Mouse (Mus musculus) testis, adult 2 months (tissue): ENCODE results near the gene Crtc1.

ENCODE experiments used
- CTCF ChIP-seq: fragments of 200-500 bp; IDR thresholded peaks from 2 replicates; pipeline ENCODE4 v1.5.1; 2012; ENCODE audit warnings: low read depth, mild to moderate bottlenecking, inconsistent platforms, low read length, moderate library complexity; ENCODE audit not compliant: control insufficient read depth, insufficient read depth, insufficient replicate concordance
- POLR2A ChIP-seq: fragments of 200-500 bp; IDR thresholded peaks from 2 replicates; pipeline ENCODE4 v1.6.1; 2012; ENCODE audit warnings: low read depth, mild to moderate bottlenecking, inconsistent platforms, low read length, moderate library complexity; ENCODE audit not compliant: control insufficient read depth

DNA sequence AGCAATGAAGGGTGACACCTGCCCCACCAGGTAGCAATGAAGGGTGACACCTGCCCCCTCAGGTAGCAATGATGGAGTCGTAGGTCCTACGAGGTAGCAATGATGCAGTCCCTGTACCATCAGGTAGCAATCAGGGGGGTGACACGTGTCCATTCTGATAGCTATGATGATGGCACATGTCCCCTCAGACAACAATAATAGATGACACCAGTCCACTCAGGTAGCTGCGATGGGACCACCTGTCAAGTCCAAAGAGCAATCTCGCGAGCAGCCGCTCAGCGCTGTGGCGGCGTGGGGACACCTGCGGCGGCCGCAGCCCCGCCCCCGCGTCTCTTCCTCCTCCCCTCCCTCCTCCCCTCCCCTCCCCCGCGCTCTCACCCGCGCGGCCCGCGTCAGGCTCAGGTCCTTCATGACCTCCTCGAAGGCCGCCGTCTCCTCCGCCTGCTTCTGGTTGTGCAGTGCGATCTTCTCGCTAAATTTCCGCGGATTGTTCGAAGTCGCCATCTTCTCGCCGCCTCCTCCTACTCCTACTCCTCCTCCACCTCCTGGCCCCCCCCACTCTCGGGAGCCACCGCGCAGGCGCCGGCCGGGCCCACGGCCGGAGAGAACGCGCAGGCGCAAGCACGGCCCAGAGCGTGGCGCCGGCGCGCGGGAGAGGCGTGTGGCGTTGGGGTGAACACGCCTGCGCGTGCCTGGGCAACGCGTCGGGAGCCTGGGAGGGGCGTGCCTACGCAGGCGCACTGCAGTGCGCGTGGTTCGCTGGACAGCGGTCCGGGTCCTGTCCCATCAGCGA lies at the start of gene Crtc1:
- TF ChIP-seq CTCF: no peak
- 0 out of 2 replicates have a peak, but pooled peaks have one; percentile 40 for TF ChIP-seq POLR2A
